7 mouse cellular contexts compared by ENCODE assay signal in the genomic region with DNA sequence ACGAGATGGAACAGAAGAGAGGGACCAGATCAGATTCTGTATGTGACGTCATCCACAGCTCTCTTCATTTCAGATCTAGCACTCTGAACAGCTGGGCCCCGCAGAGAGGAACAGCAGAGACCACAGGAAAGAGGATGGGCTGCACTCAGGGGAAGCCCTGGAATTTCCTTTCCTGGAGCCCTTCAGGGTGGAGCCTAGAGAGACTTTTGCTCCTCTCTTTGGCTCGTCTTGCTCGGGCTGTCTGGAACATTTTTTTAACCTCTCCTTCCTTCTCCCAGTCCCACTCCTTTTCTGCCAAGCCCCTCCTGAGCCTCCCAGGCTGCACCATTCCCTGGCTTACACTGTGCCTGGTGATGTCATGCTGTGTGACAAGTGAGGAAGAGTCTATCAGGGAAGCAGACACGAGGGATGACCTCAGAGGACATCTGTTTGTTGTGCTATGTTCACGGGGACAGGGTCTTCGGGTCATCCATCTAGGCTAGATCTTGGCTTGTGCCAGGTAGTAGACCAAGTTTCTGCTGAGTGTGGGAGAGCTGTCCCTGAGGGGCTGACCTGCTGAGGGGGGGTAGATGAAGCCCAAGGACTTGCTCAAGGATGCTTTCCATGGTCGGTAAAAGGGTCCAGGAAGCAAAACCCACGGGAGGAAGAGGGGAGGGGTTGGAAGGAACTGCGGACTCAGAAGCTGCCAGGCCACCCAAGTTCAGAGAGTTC.
DNase-seq lines count a peak whose midpoint lies in the region; ATAC-seq lines count a peak whose summit lies in the region.

No protein-coding gene starts in this region.

- no peaks in the 10 kb centered on the region for H3K27me3 ChIP-seq in intestine, embryonic 15.5 days (replicated peaks)

- 24% methylated on average over 11 of the region's 11 CpGs for WGBS in intestine, embryonic 15.5 days

- H3K9ac ChIP-seq in intestine, embryonic 15.5 days: no peak overlapping the region

- DNase-seq in retina, postnatal 1 day: peak; percentile 24
- DNase-seq in retina, embryonic 14.5 days (ENCODE audit: low spot score): no peak
- DNase-seq in heart, adult 18-20 months: peak; percentile 70 to 72
- no peak for DNase-seq in urinary bladder, postnatal 36 days (ENCODE audit: low spot score in 2 of 2)
- DNase-seq in layer of hippocampus, postnatal 14 days (ENCODE audit: low spot score in 2 of 2): no peak

- ATAC-seq in intestine, embryonic 15.5 days: peak; percentile 90
- ATAC-seq in megakaryocyte, adult 5-6 weeks (ENCODE audit: poor library complexity, severe bottlenecking): peak; percentile 33

- H3K36me3 ChIP-seq in intestine, embryonic 15.5 days: no peaks in the 10 kb centered on the region

- peak overlapping the region; percentile 65 for H3K27ac ChIP-seq in intestine, embryonic 15.5 days

- no peaks in the 10 kb centered on the region for H3K9me3 ChIP-seq in intestine, embryonic 15.5 days

- no peak overlapping the region for H3K4me3 ChIP-seq in intestine, embryonic 15.5 days (replicated peaks)

- peak overlapping the region; percentile 36 for H3K4me2 ChIP-seq in intestine, embryonic 15.5 days (replicated peaks)

- H3K4me1 ChIP-seq in intestine, embryonic 15.5 days (replicated peaks): peaks cover 10% of the 10 kb centered on the region

Comparison
In these comparisons a context has a peak if more than half of its experiments do, and no peak if none do; other contexts are left out.
1. DNase-seq: peak in retina, postnatal 1 day (single experiment) and heart, adult 18-20 months (2 of 2); none in retina, embryonic 14.5 days (single experiment), urinary bladder, postnatal 36 days (0 of 2) and layer of hippocampus, postnatal 14 days (0 of 2).